Mouse (Mus musculus): ENCODE measurements around the gene Slc25a15. TPM values are rescaled to one million over a fixed set of nuclear protein-coding genes. Genes with fewer than 3 reads are reported as not detected.

Slc25a15 gene
- total RNA-seq (2015; ENCODE audit: low replicate concordance) (1.3 TPM in 1 of 2 replicates, not detected in the other), total RNA-seq (2017; ENCODE audit: low replicate concordance) (0.85 and 1.5 TPM in 2 replicates)

DNA sequence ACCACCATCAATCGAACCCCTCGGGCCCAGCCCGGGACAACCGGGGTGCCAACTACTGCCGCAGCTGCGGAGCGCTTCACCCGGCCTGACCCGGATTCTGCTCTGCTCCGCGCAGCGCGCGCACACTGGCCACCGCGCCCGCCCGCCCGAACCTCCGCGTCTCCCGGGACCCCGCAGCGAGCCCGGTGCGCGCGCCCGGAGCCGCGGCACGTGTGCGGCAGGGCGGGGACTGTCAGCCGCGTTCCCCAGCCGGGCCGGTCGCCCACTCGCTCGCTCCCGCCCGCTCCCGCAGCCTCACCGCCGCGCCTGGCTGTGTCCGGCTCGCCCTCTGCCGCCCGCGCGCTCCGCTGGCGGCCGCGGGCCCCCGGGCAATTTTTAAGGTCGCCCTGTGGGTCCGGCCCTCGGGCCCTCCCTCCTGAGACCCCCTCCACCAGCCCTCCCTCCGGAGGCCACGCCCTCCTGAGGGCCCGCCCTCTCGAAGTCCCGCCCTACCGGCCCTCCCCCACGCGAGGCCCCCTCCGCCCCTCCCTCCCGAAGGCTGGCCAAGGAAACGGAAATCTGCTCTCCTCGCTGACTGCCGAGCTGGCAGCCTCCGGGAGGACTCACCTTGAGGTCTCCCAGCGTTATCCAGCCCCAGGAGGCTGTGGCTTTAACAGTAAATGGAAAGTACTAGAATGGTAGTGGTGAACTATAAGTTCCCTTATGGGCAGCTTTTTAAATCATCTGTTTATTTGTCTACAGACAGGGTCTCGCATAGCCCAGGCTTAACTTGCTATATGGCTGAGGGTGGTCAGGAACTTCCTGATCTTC is at the start of gene Slc25a15:
Gene Slc25a15, minus strand, starts transcription at position 456 of the 810 bp plus-strand sequence.
- ATAC-seq (replicated peaks; ENCODE audit: low FRiP score, poor library complexity, severe bottlenecking): peak; percentile 65

DNA sequence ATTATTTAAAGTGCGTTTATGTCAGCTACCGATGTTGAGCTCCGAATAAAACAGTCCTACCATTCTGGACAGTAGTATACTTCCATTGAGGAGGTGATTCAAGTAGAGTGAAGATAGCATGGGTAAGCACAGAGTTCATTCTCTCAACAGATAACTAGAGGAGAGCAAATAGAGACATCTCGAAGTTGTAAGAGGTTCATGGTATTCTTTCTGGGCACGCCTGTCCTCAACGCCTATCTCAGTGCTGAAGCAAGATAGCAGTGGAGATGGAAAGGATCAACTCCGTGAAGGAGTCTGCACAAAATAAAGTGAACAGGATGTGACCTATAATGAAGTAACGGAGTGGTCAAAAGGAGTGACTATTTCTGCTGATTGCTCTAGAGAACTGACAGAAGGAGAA is 13.6 kb upstream of the Slc25a15 start:
- 0 out of 2 replicates have a peak, but pooled peaks have one; percentile 24 for ATAC-seq (replicated peaks; ENCODE audit: low FRiP score, poor library complexity, severe bottlenecking)

DNA sequence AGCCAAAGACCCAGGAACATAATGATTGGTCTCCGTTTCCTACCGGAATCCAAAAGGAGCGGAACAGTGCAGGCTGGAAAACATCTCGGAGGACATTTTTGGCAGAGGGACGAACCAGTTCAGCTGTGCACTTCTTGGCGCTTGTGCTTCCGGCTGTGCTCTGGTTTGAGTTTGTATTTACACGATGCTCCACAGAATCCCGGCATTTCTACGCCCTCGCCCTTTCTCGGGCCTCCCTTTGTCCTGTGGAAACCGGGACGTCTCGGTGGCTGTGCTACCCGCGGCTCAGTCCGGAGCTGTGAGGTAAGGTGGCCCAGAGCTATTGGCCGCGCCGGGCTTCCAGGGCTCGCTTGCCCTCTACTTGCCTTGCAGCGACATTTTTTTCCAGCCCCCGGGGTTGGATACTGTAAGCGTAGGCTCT is 12.9 kb upstream of the Slc25a15 start, which contains the start of gene Mrps31:
Gene Mrps31, plus strand, starts transcription at position 80 of the 421 bp plus-strand sequence.
- ATAC-seq (replicated peaks; ENCODE audit: low FRiP score, poor library complexity, severe bottlenecking): peak; percentile 90

DNA sequence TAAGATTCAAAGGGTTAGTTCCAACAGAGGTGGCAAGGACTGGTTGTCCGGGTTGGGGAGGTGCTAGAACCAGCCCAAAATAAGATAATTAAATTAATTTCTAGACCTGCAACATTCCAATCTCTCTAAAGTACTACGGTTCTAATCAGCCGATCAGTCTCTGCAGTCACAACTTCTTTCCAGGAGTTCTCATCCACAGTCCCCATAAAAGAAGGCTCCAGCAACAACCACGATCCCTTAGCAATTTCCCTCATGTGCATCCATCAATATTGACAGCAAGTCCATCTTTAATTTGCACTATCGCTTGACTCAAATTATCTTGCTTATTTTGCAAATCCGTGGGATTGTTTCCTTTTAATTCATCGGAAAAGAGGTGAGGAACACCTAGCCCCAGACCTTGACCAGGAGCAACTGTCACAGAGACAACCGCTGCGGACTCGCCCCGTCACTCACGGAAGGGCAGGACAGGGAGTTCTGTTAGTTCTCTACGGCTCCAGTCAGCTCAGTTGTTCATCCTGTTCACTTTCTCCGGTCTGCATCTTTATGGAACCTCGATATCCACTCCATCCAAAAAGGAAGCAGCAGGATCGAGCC is 12.4 kb upstream of the Slc25a15 start:
- peak; percentile 70 for ATAC-seq (replicated peaks; ENCODE audit: low FRiP score, poor library complexity, severe bottlenecking)

DNA sequence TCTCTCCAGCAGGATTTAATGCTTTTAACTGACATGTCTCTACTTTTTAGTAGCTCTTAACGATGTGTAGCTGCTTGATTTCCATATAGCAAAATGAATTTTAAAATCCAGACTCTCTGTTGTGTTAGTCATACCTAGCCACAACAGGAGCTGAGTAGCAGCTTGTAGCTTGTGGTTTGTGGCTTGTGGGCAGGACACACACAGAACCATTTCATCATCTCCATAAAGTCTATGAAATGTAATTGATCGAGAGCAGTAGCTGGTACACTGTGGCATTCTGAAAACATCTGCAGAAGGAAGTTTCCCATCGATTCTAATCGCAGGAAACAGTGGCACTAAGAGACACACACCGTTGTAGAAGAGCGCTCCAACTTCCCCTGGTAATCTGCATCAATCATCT is 7.3 kb upstream of the Slc25a15 start:
- no peak for ATAC-seq (replicated peaks; ENCODE audit: low FRiP score, poor library complexity, severe bottlenecking)

DNA sequence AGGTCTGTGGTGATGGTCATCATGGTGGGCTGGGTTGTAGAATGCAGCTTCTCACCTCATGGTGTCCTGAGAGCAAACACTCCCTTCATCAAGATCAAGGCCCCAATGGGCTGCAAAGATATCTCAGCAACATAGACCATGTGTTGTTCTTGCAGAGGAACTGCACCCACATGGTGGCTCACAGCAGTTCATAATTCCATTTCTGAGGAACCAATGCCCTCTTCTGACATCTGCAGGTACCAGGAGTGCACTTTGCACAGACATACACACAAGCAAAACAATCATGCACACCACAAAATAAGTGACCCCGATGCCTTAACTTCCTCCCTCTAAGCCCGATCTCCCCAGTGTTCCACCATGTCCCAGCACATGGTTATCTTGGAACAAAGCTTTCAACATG is 4.8 kb upstream of the Slc25a15 start:
- no peak for ATAC-seq (replicated peaks; ENCODE audit: low FRiP score, poor library complexity, severe bottlenecking)

DNA sequence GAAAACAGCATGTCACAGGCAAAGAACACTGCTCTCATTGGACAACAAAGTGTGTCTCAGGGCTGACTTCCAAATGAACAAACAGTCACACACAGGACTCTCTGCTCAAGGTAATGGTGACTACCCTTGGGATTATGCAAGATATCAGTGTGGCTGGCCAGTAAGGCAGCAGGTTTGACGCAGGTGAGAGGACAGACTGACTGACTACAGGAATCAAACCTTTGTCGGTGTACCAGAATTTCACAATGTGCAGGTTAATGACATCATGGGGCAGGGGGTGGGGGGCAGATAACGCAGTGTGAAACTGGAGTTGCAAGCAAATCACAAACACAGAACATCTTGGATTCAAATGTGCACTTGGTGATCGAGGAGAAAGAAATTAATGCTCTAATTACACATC is 2.2 kb upstream of the Slc25a15 start:
- no peak for ATAC-seq (replicated peaks; ENCODE audit: low FRiP score, poor library complexity, severe bottlenecking)

DNA sequence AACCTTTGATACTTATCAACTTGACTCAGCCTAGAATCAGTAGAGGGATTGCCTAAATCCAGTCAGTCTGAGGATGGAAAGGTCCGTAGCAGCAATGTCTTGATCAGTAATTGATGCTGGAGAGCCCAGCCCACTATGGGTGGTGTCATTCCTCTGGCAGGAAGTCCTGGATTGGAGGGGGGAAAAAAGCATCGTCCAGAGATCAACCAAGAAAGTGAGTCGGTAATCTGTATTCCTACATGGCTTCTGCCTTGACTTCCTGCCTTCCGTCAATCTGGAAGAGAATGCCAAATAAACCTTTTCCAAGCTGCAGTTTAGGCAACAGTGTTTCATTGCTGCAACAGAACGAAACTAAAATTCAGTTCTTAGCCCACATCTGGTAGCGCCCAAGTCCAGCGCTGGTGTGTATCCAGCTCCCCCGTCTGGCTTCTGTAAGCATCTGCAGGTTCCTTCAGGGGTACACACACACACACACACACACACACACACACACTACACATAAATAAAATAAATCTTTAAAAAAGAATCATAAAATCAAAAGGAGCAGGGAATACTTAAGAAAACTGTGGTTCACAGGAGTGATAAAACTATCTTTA is 986 bp upstream of the Slc25a15 start:
- no peak for ATAC-seq (replicated peaks; ENCODE audit: low FRiP score, poor library complexity, severe bottlenecking)

DNA sequence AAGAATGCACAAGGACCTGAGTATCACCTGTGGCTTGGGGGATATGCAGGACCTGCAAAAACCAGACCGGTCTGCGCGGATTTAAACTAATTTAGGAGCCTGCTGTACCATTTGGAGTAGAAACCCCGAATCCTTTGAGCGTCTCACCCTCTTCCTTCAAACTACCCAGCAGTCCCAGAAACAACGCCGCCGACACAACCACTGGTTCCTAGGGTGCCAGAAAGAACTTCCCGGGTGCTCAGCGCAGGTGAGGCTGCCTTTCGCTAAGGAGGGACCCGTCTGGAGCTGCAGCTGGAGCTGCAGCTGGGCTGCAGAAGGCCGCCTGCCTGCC is 621 bp downstream of the Slc25a15 start:
- no peak for ATAC-seq (replicated peaks; ENCODE audit: low FRiP score, poor library complexity, severe bottlenecking)

DNA sequence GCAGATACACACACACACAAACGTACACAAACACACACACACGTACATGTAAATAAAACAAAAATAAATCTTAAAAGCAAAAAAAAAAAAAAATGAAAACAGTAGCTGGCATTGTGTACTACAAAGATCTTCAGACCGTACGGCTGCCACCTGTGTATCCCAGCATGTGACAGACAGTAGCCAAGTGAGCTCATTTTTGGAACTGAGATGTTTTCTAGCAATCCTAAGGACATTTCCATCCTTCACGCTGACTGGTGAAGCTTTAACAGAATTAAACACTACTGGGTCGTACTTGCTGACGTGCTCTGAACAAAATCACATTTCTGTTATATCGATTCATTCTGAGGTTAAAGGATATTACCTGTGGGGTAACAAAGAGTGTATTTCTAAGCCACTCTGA is 3.1 kb downstream of the Slc25a15 start:
- ATAC-seq (replicated peaks; ENCODE audit: low FRiP score, poor library complexity, severe bottlenecking): no peak

DNA sequence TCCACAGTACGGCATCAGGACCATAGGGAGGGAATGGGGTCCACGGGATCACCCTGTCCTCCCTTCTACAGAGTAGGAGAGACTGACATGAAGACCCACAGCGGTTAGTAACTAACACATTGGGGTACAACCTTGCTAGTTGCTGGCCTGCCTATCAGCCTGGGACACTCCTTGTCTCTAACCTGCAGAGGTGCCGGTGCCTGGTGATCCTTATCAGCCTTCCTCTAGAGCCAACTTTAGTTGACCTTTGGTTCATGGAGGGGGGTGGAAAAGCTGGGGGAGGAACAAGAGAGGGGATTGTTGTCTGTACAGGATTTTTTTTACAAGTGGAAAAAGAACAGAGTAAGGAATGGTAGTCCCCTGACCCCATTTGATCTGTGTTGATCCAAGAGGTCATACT is 3.9 kb downstream of the Slc25a15 start:
- ATAC-seq (replicated peaks; ENCODE audit: low FRiP score, poor library complexity, severe bottlenecking): no peak

DNA sequence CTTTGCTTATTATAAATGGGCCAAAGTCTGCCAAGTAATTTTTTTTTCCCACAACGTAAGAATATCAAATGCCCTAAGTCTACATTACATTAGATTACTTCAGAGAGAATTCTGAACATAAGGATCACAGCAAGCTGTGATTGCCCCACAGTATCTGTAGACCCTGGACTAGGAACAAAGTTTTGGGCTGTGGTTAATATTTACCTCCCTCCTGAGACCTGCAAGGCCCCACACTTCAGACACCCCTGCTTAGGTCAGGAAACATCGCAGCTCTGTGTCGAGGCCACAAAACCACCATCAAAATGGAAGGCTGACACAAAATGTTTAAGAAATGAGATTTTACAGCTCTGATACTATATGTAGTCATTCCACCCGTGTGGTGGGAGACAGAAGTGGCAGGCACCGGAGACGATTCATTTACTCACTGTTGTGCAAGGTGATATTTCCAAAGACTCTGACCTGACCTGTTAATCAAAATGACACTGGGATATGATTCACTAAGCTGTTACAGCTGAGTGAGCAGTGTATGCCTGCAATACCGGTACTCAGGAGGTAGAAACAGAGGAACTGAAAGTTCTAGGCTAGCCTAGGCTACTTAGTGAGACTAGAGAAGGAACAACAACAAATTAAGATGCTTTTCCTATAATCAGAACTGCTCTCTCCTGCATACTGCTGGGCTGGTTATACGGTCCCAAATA is 7.5 kb downstream of the Slc25a15 start:
- no peak for ATAC-seq (replicated peaks; ENCODE audit: low FRiP score, poor library complexity, severe bottlenecking)

DNA sequence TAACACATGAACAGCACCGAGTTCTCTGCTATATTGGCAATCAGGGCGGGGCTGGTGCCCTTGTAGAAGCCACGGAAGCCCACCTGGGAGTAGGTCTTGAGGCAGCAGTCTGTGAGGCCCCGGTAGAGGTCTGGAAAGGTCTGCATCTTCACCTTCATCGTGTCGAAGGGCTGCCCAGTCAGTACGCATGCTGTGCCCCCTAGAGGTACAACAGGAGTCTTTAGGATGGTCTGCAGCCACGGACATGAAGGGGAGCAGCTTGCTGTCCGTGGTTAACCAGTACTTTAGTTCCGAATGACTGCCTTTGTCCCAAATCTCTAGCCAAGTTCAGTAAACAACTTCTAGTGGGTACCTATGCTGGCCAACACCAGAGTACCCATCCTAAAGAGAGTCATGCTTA is 8.5 kb downstream of the Slc25a15 start:
- no peak for ATAC-seq (replicated peaks; ENCODE audit: low FRiP score, poor library complexity, severe bottlenecking)

DNA sequence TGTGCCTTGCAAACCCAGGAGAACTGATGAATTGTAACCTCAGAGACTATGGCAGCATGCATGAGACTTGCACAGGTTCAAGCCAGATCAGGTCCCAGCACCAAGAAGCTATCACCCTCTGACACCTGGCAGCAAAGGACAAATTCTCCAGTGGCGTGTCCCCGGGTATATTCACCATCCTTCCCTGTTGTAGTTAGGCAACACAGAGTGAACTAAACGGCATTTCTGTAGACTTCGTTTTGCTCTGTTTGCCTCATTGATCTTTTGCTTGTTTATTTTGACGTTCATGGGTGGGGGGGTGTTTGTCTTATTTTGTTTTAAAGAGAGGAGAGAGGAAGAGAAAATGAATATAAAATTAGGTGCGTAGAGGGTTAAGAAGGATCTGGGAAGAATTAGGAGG is 13.2 kb downstream of the Slc25a15 start:
- no peak for ATAC-seq (replicated peaks; ENCODE audit: low FRiP score, poor library complexity, severe bottlenecking)

DNA sequence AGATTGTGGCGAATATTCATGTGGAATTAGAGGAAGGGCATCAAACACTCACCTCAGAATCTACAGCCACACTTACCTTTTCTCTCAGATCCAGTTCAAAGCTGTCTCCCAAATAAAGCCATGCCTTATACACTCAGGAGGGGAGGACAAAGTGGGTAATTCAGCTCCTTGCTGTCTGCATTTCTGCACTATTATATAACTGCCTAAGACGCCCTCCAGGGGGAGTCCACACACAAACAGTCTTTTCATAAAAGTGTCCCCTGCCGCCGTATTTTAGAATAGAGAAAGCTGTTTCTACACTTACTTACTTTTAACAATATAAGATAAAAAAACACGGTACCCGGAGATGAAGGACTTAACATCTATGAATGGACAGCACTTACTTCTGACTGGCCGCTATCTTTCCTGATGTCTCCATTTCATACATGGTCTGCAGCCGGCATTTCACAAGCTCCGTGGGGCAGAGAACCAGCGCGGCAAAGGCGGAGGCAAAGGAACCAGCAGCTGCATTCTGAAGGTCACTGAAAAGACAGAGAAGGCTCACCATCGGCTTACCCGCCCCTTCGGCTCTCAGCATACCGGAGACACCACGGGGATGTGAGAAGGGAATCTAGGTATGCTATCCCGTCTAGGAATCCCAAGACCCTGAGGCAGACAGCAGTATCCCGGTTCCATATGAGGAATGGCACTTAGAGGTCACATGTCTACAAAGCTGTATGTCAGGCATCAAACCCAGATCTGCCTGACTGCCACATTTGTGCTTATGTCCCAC is 15.4 kb downstream of the Slc25a15 start:
- ATAC-seq (replicated peaks; ENCODE audit: low FRiP score, poor library complexity, severe bottlenecking): no peak

DNA sequence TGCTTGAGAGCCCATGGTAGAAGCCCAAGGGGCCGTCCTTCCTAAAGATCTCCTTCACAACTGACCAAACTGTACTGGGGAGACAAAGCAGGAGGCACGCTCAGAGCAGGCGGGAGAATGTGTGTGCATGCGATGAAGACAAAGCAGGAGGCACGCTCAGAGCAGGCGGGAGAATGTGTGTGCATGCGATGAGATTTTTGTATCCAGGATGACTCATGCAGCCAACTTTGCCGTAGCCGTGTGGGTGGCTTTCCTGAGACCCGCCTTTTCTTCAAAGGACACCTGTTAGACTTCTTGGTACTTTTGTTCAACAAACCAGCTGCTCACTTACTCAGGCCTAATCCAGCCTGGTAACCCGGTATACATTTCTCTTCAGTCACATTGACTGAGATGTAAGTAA is 17.5 kb downstream of the Slc25a15 start:
- no peak for ATAC-seq (replicated peaks; ENCODE audit: low FRiP score, poor library complexity, severe bottlenecking)

DNA sequence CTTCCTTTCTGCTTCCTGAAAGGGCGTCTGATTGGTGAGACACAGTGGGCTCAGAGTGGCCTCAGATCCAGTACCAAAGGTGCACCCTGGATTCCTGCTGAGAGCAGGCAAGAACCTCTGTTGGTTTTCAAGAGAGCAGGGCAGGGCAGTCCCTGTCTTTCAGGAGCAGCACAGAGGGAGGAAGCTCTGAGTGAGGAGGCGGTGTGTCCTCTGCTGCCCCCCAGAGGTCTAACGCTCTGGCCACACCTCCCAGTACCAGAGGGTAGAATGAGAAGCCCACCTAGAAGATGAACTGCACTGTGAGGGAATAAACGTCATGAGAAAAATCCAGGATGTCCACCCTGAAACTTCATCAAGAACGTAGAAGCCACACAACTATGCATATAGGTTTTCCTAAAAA is 21.5 kb downstream of the Slc25a15 start:
- no peak for ATAC-seq (replicated peaks; ENCODE audit: low FRiP score, poor library complexity, severe bottlenecking)

DNA sequence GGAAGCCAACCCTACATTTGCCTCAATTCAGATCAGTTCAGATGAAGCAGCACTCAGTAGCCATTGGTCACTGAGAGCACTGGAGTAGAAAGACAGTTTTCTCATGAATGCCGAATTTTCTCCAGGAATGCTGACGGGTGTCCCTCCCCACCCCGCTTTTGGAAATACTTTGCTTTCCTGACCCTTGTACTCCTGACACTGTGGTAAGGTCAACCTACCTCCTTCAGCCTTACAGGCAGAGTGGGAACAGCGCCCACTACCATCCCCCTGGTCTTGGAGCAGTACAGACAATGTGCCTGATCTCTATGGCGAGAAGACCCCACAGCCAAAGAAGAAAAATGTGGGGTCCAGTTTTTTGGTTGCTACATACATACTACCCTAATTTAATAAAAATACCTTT is 22.1 kb downstream of the Slc25a15 start:
- no peak for ATAC-seq (replicated peaks; ENCODE audit: low FRiP score, poor library complexity, severe bottlenecking)

DNA sequence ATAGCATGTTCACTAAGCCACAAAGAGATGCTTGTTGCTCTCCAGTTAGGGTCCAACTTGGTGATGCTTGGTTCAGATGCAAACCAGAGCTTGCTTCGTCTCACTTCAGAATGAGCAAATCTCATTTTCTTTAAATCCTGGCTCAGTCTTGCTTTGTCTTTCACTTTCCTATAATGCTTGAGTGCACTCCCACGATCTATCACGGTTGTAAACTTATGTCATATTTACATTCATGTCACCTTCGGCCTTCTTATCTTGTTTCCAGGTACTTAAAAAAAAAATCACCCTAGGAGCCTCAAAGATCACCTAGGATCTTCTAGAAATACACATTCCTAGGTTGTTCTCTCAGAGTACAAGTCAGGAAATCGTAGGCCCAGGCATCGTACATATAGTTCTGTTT is 38.5 kb downstream of the Slc25a15 start:
- ATAC-seq (replicated peaks; ENCODE audit: low FRiP score, poor library complexity, severe bottlenecking): no peak

DNA sequence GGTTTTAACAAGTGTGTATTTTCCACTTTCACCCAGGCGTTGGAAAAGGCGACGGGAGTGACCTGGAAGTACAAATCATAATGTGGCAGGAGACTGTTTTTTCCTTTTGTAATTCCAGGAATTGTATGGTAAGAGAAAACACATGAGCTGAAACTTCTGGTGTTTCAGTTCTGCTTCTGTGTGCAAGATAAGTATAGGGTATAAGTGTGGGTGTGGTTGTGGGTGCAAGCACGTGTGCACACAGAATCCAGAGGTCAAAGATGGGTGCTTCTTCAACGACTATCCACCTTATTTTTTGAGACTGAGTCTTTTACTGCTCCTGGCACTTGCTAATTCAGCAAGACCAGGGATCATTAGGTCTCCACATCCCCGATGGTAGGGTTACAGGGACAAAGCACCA is 39.0 kb downstream of the Slc25a15 start:
- ATAC-seq (replicated peaks; ENCODE audit: low FRiP score, poor library complexity, severe bottlenecking): no peak
